Mouse (Mus musculus) kidney, postnatal 14 days (tissue): ENCODE measurements at regions not wholly inside any gene's neighbourhood (a gene's known extent, or its start where the extent isn't known, plus 50 kb on each side); places are given as distances from the start of the nearest gene placed in this dataset.

ENCODE experiments used
- DNase-seq: peaks from one replicate; pipeline ENCODE4 v3.0.0; 2022; ENCODE audit warnings: mixed read lengths

DNA sequence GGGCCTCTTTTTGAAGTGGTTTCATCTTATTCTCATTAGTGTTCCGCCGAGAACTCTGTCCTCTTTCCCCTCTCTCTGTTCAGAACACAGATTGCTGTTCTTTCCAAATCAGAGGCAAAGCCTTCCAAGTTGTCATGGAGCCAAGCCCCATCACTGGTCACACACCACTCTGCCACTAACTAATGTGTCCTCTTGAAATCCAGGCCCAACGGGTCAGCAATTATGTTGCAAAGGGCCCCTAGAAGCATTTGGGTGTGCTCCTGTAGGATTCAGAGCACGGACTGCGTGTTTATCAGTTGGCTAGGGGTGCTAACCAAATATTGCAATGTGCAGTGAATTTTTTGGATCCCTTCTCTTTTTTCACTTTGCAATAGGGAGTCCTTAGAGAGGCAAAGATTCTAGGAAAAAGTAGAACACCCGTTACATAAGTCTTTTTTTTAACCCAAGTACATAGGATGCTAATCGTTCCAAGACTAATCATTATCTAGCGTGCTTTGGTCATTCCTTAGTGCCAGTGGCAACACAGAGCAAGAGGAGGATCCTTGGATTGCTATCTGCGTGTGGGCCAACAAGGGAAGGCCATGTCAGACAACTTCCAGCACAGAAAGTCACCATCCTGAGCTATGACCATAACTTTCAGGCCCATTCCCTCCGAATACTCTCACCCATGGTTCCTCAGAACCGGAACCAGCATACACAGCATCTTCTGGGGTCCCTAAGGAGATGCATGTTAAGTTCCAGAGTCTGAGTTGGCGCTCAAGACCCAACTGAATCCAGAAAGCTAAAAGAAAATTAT lies 99.8 kb upstream of the Cd180 start:
- peak; percentile 66 for DNase-seq

DNA sequence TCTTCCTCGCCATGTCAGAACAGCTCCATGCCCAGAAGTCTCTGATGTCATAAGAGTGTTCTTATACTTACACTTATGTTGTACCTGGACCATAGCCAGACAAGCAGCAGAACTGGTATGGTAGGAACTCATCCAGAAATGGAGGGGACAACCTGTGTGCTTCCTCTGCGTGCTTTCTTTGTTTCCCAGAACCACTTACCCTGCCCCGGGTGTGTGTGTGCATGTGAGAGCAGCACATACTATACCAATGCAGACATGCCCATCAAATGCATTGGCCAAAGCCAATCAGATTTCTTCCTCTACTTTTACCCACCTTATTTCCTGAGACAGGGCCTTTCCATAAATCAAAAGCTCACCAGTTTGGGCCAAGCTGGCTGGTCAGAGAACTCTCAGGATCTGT lies 99.2 kb upstream of the Cd180 start:
- no peak for DNase-seq

DNA sequence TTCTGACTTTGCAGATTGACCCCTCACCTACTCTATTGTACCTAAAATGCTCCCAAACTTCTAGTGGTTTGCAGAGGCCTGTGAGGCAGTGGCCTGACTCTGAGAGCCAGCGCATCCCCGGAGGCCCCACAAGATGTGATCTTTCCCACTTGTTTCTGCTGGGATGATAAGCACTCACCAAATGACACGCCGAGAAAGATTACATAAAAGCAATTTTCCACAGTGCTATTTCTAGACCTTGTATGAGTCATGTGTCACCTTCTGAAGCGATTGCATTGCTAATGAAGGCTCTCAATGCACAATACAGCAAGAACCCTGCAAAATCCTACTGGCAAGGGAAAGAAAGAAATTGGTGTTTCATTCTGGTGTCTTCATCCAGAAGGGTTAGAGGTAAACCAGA lies 97.8 kb upstream of the Cd180 start:
- no peak for DNase-seq

DNA sequence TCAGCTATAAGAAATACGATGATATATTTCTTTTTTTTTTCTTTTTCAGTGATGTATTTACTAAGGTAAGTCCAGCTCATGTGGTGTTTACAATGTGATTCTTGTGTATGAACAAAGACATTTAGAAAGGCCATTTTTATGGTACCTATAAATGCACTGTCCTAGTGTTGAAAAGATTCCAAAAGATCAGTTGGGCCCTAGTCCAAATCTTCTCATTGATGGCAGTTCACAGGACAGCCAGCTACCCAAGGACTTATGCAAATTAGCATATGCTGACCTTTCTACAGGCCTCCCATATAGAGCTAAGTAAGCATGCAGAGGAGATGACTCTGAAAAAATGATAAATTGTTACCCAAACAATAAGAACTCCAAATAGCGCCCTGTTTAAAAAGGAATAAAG lies 97.3 kb upstream of the Cd180 start:
- DNase-seq: no peak

DNA sequence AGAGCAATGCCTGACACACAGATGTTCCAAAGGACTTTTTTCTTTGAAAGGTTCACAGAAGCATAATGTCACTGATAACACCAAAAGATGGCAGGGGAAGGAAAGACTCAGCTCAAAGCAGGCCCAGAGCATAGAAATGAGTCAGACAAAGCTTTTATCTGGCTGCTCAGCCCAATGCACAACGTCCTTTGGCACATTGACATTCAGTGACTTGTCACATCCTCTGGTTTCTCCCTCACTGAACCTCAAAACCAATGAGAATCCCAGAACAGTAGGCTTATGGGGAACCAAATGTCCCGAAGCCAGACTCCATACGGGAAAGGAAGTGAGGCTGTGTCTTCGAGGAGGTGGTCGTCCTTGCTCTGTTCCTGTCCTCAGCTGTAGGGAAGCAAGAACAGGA lies 95.2 kb upstream of the Cd180 start:
- no peak for DNase-seq

DNA sequence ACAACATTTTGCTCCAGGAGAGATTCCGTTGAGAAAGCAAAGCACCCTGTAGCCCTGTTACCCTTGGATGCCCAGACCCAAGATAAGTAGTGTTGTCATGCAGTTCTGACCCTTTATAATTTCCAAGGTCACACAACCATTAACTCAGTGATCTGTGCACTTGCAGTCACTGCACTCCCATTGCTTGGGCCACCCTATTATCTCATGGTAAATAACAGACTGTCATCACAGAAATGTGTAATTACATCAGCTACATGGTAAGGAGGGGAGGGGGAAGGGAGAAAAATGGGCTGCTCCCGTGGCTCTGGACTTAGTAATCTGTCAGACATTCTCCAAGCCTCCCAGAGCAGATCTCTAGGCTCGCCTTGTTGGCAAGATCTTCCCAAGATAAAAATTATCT lies 93.8 kb upstream of the Cd180 start:
- no peak for DNase-seq

DNA sequence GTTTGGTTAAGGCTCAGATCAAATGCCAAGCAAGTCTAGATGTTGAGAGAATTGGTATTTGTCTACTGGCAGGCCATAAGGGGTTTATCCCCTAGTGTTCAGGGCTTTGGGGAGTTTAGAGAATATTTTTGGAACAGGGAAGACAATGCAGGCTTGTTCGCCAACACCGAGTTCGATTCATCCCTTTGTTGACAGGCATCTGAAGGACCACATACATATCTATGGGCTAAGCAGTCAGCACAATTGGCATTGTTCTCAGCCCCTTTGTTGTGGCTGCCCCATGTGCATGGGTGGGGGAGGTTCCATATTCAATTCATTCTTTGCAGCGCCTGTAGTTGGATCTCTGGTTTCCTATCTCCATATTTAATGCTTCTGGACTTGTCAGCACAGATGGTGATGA lies 93.3 kb upstream of the Cd180 start:
- no peak for DNase-seq

DNA sequence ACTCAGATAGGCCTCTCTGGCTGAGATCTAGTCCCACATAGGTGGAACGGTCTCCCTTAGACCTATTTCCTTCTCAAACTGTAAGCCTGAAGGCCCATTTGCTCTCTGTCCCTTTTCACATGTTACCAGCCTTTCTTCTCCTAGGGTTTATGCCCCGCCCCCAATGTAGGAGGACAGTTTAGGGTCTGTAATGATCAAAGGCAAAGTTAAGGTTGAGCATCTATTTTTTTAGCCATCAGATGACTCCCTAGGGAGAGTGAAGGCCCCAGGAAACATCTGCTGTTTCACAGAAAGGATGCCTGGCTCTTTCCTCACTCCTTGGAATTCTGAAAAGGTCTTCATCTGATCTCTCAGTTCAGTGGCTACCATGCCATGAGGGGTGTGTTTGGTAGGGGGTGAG lies 68.9 kb upstream of the Cd180 start:
- peak; percentile 20 for DNase-seq

DNA sequence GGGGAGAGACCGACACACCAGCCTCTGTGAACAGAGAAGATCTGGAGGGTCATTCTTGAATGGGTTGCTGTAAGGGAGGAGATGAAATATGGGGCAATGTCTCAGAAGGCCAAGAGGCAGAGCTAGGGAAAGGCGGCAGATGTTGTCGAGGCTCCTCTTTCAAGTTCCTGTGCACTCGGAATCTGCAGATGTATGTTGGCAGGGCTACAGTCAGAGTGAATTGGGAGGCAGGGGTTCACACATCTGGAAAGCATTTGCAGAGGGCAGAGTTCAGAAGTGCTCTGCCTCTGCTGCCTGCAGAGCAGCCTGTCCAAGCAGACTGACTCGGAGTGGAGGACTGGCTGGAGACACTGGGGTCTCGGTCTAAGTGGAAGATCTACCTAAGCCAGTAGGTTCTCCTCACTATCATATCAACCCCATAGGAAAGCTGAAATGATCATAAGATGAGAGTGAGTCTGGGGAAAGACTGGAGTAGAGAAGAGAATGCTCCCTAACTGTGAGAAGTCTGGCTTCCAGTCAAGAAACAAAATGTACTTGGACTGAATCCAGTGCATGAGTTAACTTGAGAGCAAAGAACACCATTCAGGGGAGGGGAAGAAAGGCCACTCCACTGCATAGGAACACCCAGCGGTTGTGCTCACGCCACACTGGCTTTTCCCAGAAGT lies 68.1 kb upstream of the Cd180 start:
- DNase-seq: peak; percentile 94

DNA sequence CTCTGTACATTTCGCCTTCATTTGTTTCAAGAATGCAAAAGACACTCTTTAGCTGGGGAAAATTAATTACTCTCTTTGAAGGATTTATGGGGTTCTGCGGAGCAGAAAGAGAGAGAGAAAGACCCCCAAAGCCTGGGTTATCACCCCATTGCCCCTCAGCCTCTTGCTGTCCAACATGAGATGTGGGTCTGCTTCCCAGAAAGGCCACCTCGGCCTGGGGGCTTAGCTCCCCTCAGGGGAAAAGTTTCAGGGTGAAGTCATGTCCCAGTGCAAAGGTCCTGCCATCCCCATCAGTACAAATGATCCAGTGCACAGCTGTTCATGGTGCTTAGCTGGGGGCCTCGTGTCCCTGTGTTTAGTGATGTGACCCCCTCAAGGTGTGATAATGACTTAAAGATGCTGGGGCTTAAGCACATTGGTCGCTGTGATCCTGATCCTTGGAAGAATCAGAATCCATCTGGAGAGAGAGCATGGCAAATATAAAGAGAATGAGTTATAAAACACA lies 67.5 kb upstream of the Cd180 start:
- DNase-seq: no peak

DNA sequence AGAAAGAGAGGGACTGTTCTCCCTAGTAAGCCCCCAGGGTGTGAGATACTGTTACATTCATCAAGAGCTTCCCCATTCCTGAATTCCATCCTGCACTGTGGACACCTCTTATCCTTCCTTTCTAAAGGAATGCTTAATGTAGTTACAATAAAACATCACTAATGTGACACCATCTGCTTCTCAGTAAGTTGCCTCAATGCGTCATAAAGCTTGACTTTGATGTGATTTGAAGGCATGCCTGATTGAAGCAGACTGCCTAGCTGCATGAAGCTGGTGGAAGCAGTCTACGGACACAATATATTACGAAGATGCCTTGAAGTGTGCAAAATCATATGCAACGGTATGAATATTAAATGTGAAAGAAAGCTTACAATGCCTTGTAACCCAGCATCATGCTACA lies 65.6 kb upstream of the Cd180 start:
- DNase-seq: no peak

DNA sequence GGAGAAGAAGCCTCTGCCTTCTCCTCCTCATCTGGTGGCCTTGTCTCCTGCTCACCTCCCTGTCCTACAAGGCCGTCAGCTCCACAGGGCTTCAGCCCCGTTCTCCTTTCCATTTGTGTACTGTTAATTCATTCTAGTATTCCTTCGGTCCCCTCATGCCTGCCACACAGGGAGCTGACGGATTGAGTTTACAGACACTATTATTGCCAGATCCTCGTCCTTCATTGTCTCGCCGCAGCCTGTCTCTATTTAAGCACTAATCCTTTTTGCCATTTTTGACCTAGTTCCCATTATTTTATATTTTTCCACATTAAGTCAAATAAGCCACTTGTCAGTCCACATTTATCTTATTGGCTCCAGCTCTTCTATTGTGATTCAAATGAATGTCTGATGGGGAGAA lies 64.2 kb upstream of the Cd180 start:
- no peak for DNase-seq

DNA sequence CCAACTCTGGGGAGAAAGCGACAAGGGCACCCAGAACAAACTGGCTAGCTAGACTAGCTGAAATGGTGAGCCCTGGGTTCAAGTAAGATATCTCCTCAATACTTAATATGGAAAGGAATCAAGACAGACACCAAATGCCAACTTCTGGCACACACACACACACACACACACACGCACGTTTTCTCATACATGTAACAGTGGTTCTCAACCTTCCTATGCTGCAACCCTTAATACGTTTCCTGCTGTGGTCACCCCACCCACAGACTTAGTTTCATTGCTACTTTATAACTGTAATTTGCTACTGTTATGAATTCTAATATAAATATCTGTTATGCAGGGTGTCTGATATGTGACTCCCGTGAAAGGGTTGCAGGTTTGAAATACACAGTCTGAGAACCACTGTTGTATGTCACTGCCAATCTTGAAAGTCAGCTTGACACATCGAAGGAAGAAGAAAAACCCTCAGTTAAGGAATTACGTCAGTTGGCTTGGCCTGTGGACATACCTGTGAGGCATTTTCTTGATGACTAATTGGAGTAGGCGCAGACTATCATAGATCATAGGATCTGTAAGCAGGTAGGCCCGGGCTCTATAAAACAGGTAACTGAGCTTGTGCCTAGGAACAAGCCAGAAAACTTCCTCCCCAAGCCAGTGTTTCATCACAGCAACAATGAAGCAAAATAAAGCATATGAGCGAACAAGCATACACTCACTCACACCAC lies 59.0 kb upstream of the Cd180 start:
- no peak for DNase-seq

DNA sequence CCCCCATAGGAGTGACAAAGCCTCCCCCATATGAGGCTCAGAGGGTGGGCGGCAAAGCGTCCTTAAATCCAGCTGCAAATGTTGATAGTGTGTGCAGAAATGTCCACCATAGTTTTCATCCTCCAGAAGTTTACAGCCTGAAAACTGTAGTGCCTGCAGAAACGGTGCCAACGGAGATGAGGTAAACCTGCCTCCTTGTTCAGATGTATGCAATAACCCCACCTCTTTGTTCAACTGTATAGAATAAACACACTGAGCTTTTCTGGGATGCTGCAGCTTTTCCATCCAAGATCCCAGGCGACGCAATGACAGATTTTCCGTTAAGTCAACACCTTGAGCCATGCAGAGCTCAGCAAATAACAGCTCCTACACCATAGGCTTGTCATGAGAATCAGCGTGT lies 57.3 kb upstream of the Cd180 start:
- DNase-seq: no peak

DNA sequence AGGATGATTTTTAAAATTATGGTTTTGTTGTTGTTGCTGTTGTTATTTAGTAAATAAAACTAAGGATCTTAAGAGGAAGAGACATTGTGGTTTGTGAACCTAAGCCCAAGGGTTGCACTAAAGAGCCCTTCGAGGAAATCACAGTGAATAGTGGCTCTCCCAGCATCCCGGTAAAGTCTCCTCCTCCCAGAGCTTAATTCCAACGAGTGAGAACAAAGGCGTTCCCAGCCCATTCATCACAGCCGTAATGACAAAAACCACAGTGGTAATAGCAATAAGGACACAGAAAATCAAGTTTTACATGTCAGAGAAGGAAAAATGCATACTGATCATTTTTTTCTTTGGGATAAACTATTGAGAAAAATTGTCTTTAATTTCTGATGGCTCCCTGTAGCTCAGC lies 56.3 kb upstream of the Cd180 start:
- no peak for DNase-seq

DNA sequence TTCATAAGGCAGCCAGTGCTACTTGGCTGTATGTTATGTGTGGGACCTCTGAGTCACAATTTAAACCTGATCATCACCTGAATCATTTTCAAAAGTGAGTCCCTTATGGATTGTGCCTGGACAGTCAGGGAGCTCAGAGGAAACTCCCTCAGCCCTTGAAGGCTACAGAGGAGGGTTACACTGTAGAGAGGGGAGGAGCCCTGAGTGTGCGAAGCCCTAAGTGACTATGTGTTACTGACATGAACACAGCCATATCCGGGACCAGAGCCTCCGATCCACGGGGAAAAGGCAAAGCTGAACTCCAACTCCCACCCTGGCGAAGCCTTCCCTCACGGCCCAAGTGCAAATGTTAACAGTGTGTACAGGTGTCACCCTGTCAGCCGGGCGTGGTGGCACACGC lies 53.7 kb upstream of the Cd180 start:
- DNase-seq: no peak

DNA sequence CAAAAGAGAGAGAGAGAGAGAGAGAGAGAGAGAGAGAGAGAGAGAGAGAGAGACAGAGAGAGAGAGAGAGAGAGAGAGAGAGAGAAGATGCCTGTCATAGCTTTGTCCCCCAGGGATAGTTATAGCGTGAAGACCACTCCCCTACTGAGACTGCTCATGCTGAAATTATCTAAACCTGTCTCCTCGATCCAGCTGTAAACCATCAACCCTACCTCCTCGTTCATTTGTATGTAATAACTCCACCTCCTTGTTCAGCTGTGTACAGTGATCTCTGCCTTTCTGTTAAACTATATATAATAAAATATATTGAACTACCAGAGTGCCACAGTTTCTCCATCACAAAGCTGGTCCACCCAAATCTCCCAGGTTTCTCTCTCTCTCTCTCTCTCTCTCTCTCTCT lies 53.2 kb upstream of the Cd180 start:
- DNase-seq: no peak
